Comparison of ENCODE assay signal across 9 mouse cellular contexts in the genomic region with DNA sequence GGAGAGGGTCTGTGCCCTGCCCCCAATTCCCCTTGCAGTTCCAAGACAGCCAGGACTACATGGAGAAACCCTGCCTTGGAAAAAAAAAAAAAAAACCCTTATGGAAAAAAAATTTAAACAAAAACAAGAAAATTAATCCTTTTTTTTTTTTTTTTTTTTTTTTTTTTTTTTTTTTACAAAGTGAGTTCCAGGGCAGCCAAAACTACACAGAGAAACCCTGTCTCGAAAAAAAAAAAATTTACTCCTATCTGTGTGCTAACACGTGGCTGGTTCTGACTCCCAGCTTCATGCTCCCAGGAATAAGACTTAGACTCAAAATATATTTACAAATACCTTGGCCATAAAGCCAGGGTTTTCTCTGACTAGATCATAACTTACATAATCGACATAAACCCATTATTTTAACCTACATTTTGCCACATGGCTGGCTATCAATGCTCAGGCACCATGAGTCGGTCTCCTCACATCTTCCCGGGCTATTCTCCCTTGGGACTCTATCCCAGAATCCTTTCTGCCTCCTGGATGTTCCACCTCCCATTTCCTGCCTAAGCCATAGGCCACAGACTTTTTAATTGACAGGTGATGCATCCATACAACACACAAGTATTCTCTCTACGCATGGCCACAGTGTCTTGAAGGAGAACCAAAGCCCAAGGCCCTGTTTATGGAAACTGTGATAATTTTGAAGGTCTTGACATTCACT. TPM values are rescaled to one million over a fixed set of nuclear protein-coding genes. Genes with fewer than 3 reads are reported as not detected.
A peak's percentile ranks its signal among the peaks of the same experiment; 100 is the strongest.
DNase-seq lines count a peak whose midpoint lies in the region; ATAC-seq and TF ChIP-seq lines count a peak whose summit lies in the region.
"Had no signal": no experiment of that assay in that cellular context is flagged by ENCODE, and none has a peak within 500 bp of the region (broad histone marks: within the 10 kb centered on the region; RNA-seq: fewer than 3 reads in every experiment).

No protein-coding gene starts in this region.

- no peak for DNase-seq in forebrain, embryonic 10.5 days (ENCODE audit: extremely low spot score, low spot score)
- no peak for DNase-seq in midbrain, embryonic 10.5 days (ENCODE audit: low spot score)
- no peak for DNase-seq in layer of hippocampus, adult 11-12 months (ENCODE audit: low spot score)
- no peak for DNase-seq in heart, embryonic 10.5 days (ENCODE audit: low spot score)
- no peak for DNase-seq in c-Kit-positive CD71-positive TER-119-positive erythroid progenitor cells, embryonic 14.5 days (ENCODE audit: low spot score)

- no peak for TF ChIP-seq CTCF in E14TG2a.4 (conservative IDR thresholded peaks at IDR 0.05; ENCODE audit: low read length)

- H3K9ac ChIP-seq in forebrain, embryonic 15.5 days (replicated peaks), result no peak overlapping the region
- no peak overlapping the region for H3K9ac ChIP-seq in embryonic facial prominence, embryonic 13.5 days
- H3K9ac ChIP-seq: liver, embryonic 14.5 days had no signal

- H3K27me3 ChIP-seq in forebrain, embryonic 15.5 days, result no peaks in the 10 kb centered on the region
- no peaks in the 10 kb centered on the region for H3K27me3 ChIP-seq in forebrain, embryonic 10.5 days (ENCODE audit: poor library complexity, severe bottlenecking)
- no peaks in the 10 kb centered on the region for H3K27me3 ChIP-seq in E14TG2a.4 (ENCODE audit: insufficient read depth, low read length)
- no peaks in the 10 kb centered on the region for H3K27me3 ChIP-seq in embryonic facial prominence, embryonic 13.5 days
- H3K27me3 ChIP-seq in midbrain, embryonic 10.5 days (ENCODE audit: low read depth, poor library complexity, severe bottlenecking), result no peaks in the 10 kb centered on the region
- H3K27me3 ChIP-seq in heart, embryonic 10.5 days (ENCODE audit: insufficient read depth, poor library complexity, severe bottlenecking), result no peaks in the 10 kb centered on the region

- H3K27ac ChIP-seq in forebrain, embryonic 15.5 days (replicated peaks), result no peak overlapping the region
- H3K27ac ChIP-seq in forebrain, embryonic 10.5 days, result no peak overlapping the region
- H3K27ac ChIP-seq in embryonic facial prominence, embryonic 13.5 days, result no peak overlapping the region
- peak overlapping the region; percentile 91; the same call in 1 of the 2 replicates for H3K27ac ChIP-seq in midbrain, embryonic 10.5 days (replicated peaks)
- H3K27ac ChIP-seq in heart, embryonic 10.5 days, result no peak overlapping the region; the same call in 1 of the 2 replicates
- H3K27ac ChIP-seq: liver, embryonic 14.5 days had no signal

- 0 out of 2 replicates have a peak overlapping the region, but pooled peaks have one; percentile 49 for H3K4me2 ChIP-seq in forebrain, embryonic 15.5 days (replicated peaks)
- H3K4me2 ChIP-seq in embryonic facial prominence, embryonic 13.5 days, result peak overlapping the region; percentile 60; the same call in 1 of the 2 replicates

- ATAC-seq in forebrain, embryonic 15.5 days (replicated peaks), result no peak
- ATAC-seq in embryonic facial prominence, embryonic 13.5 days (ENCODE audit: insufficient number of reproducible peaks, insufficient read depth, low FRiP score, low TSS enrichment, low read depth), result no peak

- peaks cover 14% of the 10 kb centered on the region for H3K4me1 ChIP-seq in forebrain, embryonic 15.5 days
- H3K4me1 ChIP-seq in forebrain, embryonic 10.5 days, result peaks cover 27% of the 10 kb centered on the region
- peaks cover 47% of the 10 kb centered on the region for H3K4me1 ChIP-seq in E14TG2a.4 (replicated peaks; ENCODE audit: low read depth, low read length)
- H3K4me1 ChIP-seq in embryonic facial prominence, embryonic 13.5 days, result peaks cover 22% of the 10 kb centered on the region
- H3K4me1 ChIP-seq in midbrain, embryonic 10.5 days, result peaks cover 21% of the 10 kb centered on the region
- H3K4me1 ChIP-seq in heart, embryonic 10.5 days, result peaks cover 13% of the 10 kb centered on the region

- no peaks in the 10 kb centered on the region for H3K9me3 ChIP-seq in forebrain, embryonic 15.5 days
- no peaks in the 10 kb centered on the region for H3K9me3 ChIP-seq in forebrain, embryonic 10.5 days
- no peaks in the 10 kb centered on the region for H3K9me3 ChIP-seq in E14TG2a.4 (ENCODE audit: low read length)
- no peaks in the 10 kb centered on the region for H3K9me3 ChIP-seq in embryonic facial prominence, embryonic 13.5 days
- no peaks in the 10 kb centered on the region for H3K9me3 ChIP-seq in midbrain, embryonic 10.5 days (replicated peaks)
- no peaks in the 10 kb centered on the region for H3K9me3 ChIP-seq in heart, embryonic 10.5 days

- no peaks in the 10 kb centered on the region for H3K36me3 ChIP-seq in forebrain, embryonic 15.5 days
- H3K36me3 ChIP-seq in forebrain, embryonic 10.5 days (replicated peaks), result no peaks in the 10 kb centered on the region
- no peaks in the 10 kb centered on the region for H3K36me3 ChIP-seq in E14TG2a.4 (ENCODE audit: insufficient read depth, low read length)
- H3K36me3 ChIP-seq in embryonic facial prominence, embryonic 13.5 days, result peaks cover 5% of the 10 kb centered on the region; the same call in 1 of the 2 replicates
- no peaks in the 10 kb centered on the region for H3K36me3 ChIP-seq in midbrain, embryonic 10.5 days
- no peaks in the 10 kb centered on the region for H3K36me3 ChIP-seq in heart, embryonic 10.5 days

- no peak overlapping the region for H3K4me3 ChIP-seq in forebrain, embryonic 15.5 days
- no peak overlapping the region for H3K4me3 ChIP-seq in forebrain, embryonic 10.5 days
- H3K4me3 ChIP-seq in E14TG2a.4 (replicated peaks; ENCODE audit: low read length), result peak overlapping the region; percentile 82
- no peak overlapping the region for H3K4me3 ChIP-seq in embryonic facial prominence, embryonic 13.5 days
- no peak overlapping the region for H3K4me3 ChIP-seq in midbrain, embryonic 10.5 days
- no peak overlapping the region for H3K4me3 ChIP-seq in heart, embryonic 10.5 days

- WGBS in forebrain, embryonic 15.5 days, result 83% methylated on average over 6 of the region's 6 CpGs
- WGBS in forebrain, embryonic 10.5 days, result 82% methylated on average over 6 of the region's 6 CpGs
- WGBS in embryonic facial prominence, embryonic 13.5 days, result 84% methylated on average over 6 of the region's 6 CpGs
- 79% methylated on average over 6 of the region's 6 CpGs for WGBS in midbrain, embryonic 10.5 days
- WGBS in heart, embryonic 10.5 days, result 79% methylated on average over 6 of the region's 6 CpGs

RNA-seq across cellular contexts. Expression of gene 4930550C14Rik, which starts 2.1 kb away (rescaled TPM):
- 0.14 TPM in 1 of 2 replicates, not detected in the other for polyA plus RNA-seq in forebrain, embryonic 15.5 days (2015; fragmentation: Nextera tagmentation; extraction: Ambion mirVana)
- 0.30 and 0.39 TPM in 2 replicates for polyA plus RNA-seq in forebrain, embryonic 10.5 days (2016; fragmentation: Nextera tagmentation; extraction: Ambion mirVana)
- 1.1 and 2.0 TPM in 2 replicates for polyA plus RNA-seq in embryonic facial prominence, embryonic 13.5 days (2015; fragmentation: Nextera tagmentation; extraction: Ambion mirVana)
- polyA plus RNA-seq in midbrain, embryonic 10.5 days (2016; fragmentation: Nextera tagmentation; extraction: Ambion mirVana), result 0.21 and 0.25 TPM in 2 replicates
- polyA plus RNA-seq in heart, embryonic 10.5 days (2016; fragmentation: Nextera tagmentation; extraction: Ambion mirVana), result 0.09 and 0.58 TPM in 2 replicates

RNA-seq across cellular contexts. Expression of gene Kdelc2, which starts 20.4 kb away (rescaled TPM):
- polyA plus RNA-seq in forebrain, embryonic 15.5 days (2015; fragmentation: Nextera tagmentation; extraction: Ambion mirVana), result 5.0 and 5.2 TPM in 2 replicates
- 8.6 and 8.7 TPM in 2 replicates for polyA plus RNA-seq in forebrain, embryonic 10.5 days (2016; fragmentation: Nextera tagmentation; extraction: Ambion mirVana)
- 20.7 TPM in 2 replicates for polyA plus RNA-seq in embryonic facial prominence, embryonic 13.5 days (2015; fragmentation: Nextera tagmentation; extraction: Ambion mirVana)
- polyA plus RNA-seq in midbrain, embryonic 10.5 days (2016; fragmentation: Nextera tagmentation; extraction: Ambion mirVana), result 9.4 and 10.6 TPM in 2 replicates
- 17.5 and 18.1 TPM in 2 replicates for polyA plus RNA-seq in heart, embryonic 10.5 days (2016; fragmentation: Nextera tagmentation; extraction: Ambion mirVana)
